Mouse (Mus musculus) CD4-positive naive resting alpha-beta T cell, adult 76 days (primary cell): ENCODE data around the gene Ptbp3. TPM values are rescaled to one million over a fixed set of nuclear protein-coding genes. Genes with fewer than 3 reads are reported as not detected.

Experiments
- total RNA-seq: library from RNA; stranded (reverse); gene quantifications from one replicate; pipeline ENCODE4 v1.2.4, GENCODE M21; 2023

The Ptbp3 gene
- total RNA-seq: 273 TPM

GRCm38 (mm10) chr4:59549175-59549976, at the start of gene Ptbp3:
TSS of gene Ptbp3 (minus strand) at chr4:59549364.

GRCm38 (mm10) chr4:59581314-59582185, 32.4 kb upstream of the Ptbp3 start, which contains the start of gene Hsdl2:
TSS of gene Hsdl2 (plus strand) at chr4:59581563.

GRCm38 (mm10) chr4:59437990-59438854, 110.9 kb downstream of the Ptbp3 start, which contains the start of gene Susd1:
TSS of gene Susd1 (minus strand) at chr4:59438633.

Other genes with a start within 250 kb of the Ptbp3 start
- 7.6 TPM for gene Susd1, start 110.7 kb downstream of the Ptbp3 start, total RNA-seq
- 23.4 TPM for gene Hsdl2, start 32.2 kb upstream of the Ptbp3 start, total RNA-seq
- 9.3 TPM for gene E130308A19Rik, start 76.8 kb upstream of the Ptbp3 start, total RNA-seq